Mouse (Mus musculus): ENCODE data around the gene Havcr2. TPM values are rescaled to one million over a fixed set of nuclear protein-coding genes. Genes with fewer than 3 reads are reported as not detected.

The Havcr2 gene
- polyA plus RNA-seq, 1 experiment from 2014 or later: 0.27 TPM

DNA sequence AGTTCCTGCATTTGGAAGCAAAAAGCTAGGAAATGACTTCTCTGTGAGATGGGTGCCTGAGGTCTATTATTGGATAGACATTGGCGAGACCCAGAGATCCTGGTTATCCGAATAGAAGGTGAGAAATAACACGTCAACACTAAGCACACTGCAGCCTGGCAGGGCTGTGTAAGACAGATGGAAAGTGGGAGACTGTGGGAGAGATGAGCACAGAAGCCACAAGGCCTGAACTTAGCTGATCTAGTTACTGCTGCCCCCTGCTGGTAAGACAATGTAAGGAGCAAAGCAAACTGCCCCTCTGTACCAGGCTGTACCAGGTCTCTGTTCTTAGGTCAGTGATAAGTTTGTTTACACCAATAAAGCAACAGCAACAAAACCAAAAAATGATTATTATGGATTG, 23.6 kb upstream of the Havcr2 start:
- Histone ChIP-seq H3K4me3 (ENCODE audit: low read depth, low read length) (no peak overlapping the region), H3K27me3 (ENCODE audit: control insufficient read depth, insufficient read depth, low read length) (no peaks in the 10 kb centered on the region), H3K4me1 (ENCODE audit: control insufficient read depth, insufficient read depth, low read length) (no peaks in the 10 kb centered on the region), H3K9me3 (ENCODE audit: control insufficient read depth, low read length) (no peaks in the 10 kb centered on the region), H3K9ac (replicated peaks; ENCODE audit: low read depth, low read length) (no peak overlapping the region), H3K36me3 (ENCODE audit: control insufficient read depth, insufficient read depth, low read length) (no peaks in the 10 kb centered on the region), H3K4me2 (ENCODE audit: low read depth, low read length) (no peak overlapping the region), H3K27ac (ENCODE audit: low read depth, low read length) (no peak overlapping the region)
- ATAC-seq (ENCODE audit: low read depth): peak; percentile 96
- 22% methylated on average over 3 of the region's 3 CpGs for WGBS

DNA sequence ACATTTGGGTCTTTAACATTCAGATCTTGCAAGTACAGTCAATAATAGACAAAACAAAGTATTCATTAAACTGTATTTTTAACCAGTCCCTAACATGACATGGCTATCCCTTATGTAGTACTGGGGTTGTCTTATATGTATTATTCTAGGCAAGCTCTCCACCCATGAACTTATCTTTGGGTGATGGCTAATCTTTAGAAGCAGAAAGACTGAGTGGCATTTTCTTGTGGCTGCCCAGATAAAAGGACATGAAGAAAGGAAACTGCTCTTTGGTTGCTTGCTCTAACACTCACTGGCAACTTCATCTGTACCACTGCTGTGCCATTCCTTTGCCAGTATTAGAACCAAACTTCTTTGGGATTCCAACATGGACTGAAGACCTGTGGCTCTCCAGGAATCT, 19.4 kb upstream of the Havcr2 start:
- Histone ChIP-seq H3K9ac (replicated peaks; ENCODE audit: low read depth, low read length) (no peak overlapping the region), H3K4me3 (ENCODE audit: low read depth, low read length) (no peak overlapping the region), H3K27me3 (ENCODE audit: control insufficient read depth, insufficient read depth, low read length) (no peaks in the 10 kb centered on the region), H3K4me1 (ENCODE audit: control insufficient read depth, insufficient read depth, low read length) (peaks cover 4% of the 10 kb centered on the region), H3K36me3 (ENCODE audit: control insufficient read depth, insufficient read depth, low read length) (no peaks in the 10 kb centered on the region), H3K27ac (ENCODE audit: low read depth, low read length) (no peak overlapping the region), H3K4me2 (ENCODE audit: low read depth, low read length) (no peak overlapping the region), H3K9me3 (ENCODE audit: control insufficient read depth, low read length) (no peaks in the 10 kb centered on the region)
- no peak for ATAC-seq (ENCODE audit: low read depth)

DNA sequence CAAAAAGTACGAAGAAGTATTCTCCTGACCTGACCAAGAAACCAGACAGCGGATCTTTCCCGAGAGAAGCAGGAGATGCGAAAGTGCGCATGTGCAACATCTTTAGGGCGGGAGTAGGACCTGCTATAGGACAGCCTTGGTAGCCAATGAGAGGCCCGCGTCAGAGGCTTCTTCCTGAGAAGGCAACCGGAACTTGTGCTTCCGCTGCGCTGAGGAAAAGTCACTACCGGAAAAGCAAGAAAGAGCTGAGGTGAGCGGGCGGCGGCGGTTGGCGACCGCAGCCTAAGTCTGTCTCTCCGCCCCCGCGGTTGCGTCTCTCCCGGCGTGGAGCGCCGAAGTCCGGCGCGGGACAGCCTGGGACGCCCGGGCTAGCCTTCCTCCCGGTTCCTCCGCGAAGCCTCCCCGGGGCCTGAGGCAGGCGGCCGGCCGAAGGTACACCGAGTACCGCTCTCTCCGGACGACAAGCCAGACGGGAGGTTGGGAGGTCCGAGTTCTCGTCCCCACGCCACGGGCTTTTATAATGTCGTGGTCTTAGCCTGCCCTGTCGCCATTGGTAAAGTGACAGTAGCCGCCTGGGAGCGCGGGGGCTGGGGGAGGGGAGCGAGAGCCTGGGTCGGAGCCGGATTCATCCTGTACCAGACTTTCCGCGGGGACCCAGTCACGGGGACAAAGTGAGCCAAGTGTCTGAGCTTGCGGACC, 17.8 kb upstream of the Havcr2 start, which contains the start of gene Med7:
Gene Med7, plus strand, starts transcription at position 166 of the 699 bp plus-strand sequence.
- Histone ChIP-seq H3K4me2 (ENCODE audit: low read depth, low read length) (peak within 1 kb of the TSS; percentile 91), H3K36me3 (ENCODE audit: control insufficient read depth, insufficient read depth, low read length) (peaks cover 3% of the 10 kb centered on the region; the same call in 1 of the 2 replicates), H3K27me3 (ENCODE audit: control insufficient read depth, insufficient read depth, low read length) (no peaks in the 10 kb centered on the region), H3K4me3 (ENCODE audit: low read depth, low read length) (peak within 1 kb of the TSS; percentile 96), H3K9ac (replicated peaks; ENCODE audit: low read depth, low read length) (peak within 1 kb of the TSS; percentile 85), H3K4me1 (ENCODE audit: control insufficient read depth, insufficient read depth, low read length) (peaks cover 4% of the 10 kb centered on the region), H3K9me3 (ENCODE audit: control insufficient read depth, low read length) (no peaks in the 10 kb centered on the region), H3K27ac (ENCODE audit: low read depth, low read length) (peak within 1 kb of the TSS; percentile 75)
- peak; percentile 100 for ATAC-seq (ENCODE audit: low read depth)
- WGBS: under 1% methylated on average over 59 of the region's 59 CpGs

DNA sequence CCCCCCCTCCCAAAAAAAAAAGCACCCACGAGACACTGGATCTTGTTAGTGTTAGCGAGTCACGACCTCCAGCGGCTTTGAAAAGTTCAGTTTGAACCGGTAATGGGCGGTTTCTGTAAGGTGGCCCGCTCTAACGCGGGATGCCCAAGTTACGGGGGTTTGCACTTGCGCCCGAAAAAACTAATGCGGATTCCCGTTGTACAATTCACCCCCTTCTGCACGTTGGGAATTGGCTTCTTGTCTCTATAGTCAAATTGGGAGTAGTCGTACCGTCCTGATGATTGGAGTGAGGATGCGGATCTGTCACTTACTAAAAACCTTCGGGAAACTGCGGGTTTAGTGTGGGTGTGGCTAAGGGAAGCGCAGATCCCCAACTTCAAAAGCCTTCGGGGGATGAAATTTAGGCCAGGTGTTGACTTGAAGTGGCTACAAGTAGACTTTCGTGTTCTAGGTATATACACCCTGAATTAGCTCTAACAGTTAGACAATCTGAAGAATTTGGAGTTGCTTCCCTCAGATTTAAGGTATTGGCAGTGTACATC, 17.2 kb upstream of the Havcr2 start:
- ATAC-seq (ENCODE audit: low read depth): peak; percentile 2; the same call in 1 of the 2 replicates
- Histone ChIP-seq H3K27ac (ENCODE audit: low read depth, low read length) (no peak overlapping the region; the same call in 1 of the 2 replicates), H3K27me3 (ENCODE audit: control insufficient read depth, insufficient read depth, low read length) (no peaks in the 10 kb centered on the region), H3K4me1 (ENCODE audit: control insufficient read depth, insufficient read depth, low read length) (peaks cover 4% of the 10 kb centered on the region), H3K9ac (replicated peaks; ENCODE audit: low read depth, low read length) (peak overlapping the region; percentile 85), H3K4me2 (ENCODE audit: low read depth, low read length) (peak overlapping the region; percentile 91), H3K9me3 (ENCODE audit: control insufficient read depth, low read length) (no peaks in the 10 kb centered on the region), H3K4me3 (ENCODE audit: low read depth, low read length) (peak overlapping the region; percentile 96), H3K36me3 (ENCODE audit: control insufficient read depth, insufficient read depth, low read length) (peaks cover 3% of the 10 kb centered on the region; the same call in 1 of the 2 replicates)
- WGBS: 2% methylated on average over 23 of the region's 23 CpGs

DNA sequence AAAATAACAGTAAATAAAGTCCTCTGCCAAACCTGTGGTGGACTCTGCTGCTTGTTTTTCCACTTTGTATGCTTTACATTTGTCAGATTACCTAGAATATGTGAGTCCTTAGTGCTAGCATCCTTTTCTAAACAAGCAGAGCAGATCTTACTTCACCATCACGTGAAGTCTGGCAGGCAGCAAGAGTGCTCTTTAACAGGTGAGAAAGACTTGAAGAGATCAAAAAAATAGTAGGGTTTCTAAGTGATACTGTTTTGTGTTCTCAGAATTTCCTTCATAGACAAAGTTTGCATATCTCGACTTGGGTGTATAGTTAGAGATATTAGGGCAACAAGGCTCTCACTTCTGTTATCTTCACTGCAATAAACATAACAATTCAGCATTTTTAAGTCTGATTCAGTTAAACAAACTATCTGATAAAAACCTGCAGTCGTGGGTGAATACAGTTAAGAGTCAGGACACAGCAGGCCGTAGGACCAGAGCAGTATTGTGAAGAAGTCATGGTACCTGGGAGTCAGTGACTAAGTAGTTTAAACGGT, 15.7 kb upstream of the Havcr2 start:
- Histone ChIP-seq H3K9me3 (ENCODE audit: control insufficient read depth, low read length) (no peaks in the 10 kb centered on the region), H3K4me3 (ENCODE audit: low read depth, low read length) (no peak overlapping the region), H3K4me1 (ENCODE audit: control insufficient read depth, insufficient read depth, low read length) (peaks cover 4% of the 10 kb centered on the region), H3K27me3 (ENCODE audit: control insufficient read depth, insufficient read depth, low read length) (no peaks in the 10 kb centered on the region), H3K9ac (replicated peaks; ENCODE audit: low read depth, low read length) (no peak overlapping the region), H3K4me2 (ENCODE audit: low read depth, low read length) (no peak overlapping the region), H3K36me3 (ENCODE audit: control insufficient read depth, insufficient read depth, low read length) (peaks cover 9% of the 10 kb centered on the region; the same call in 1 of the 2 replicates), H3K27ac (ENCODE audit: low read depth, low read length) (no peak overlapping the region)
- no peak for ATAC-seq (ENCODE audit: low read depth)
- WGBS: 93% methylated on average over 5 of the region's 5 CpGs

DNA sequence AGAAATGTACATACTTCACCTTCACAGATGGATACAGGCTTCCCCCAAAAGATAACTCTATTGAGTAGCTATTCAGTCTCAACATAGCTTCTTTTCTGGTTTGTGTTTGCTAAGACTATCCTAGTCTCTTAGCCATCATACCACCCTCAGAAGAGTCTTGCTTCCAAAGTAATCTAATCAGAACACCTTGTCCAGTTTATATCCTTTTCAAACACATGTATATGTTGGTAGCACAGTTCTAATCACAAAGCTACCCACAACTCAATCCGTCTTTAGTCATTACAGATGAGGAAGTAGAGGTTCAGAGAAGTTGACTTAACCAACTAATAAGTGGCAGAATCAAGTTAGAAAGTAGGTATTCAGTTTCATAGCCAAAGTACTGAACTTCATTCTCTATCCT, 13.0 kb upstream of the Havcr2 start:
- H3K4me1 ChIP-seq (ENCODE audit: control insufficient read depth, insufficient read depth, low read length): peaks cover 4% of the 10 kb centered on the region
- no peak overlapping the region for H3K4me2 ChIP-seq (ENCODE audit: low read depth, low read length)
- WGBS: 94% methylated on average over 1 of the region's 1 CpGs
- no peak overlapping the region for H3K27ac ChIP-seq (ENCODE audit: low read depth, low read length)
- no peaks in the 10 kb centered on the region for H3K27me3 ChIP-seq (ENCODE audit: control insufficient read depth, insufficient read depth, low read length)
- no peak overlapping the region for H3K4me3 ChIP-seq (ENCODE audit: low read depth, low read length)
- no peak overlapping the region for H3K9ac ChIP-seq (replicated peaks; ENCODE audit: low read depth, low read length)
- no peaks in the 10 kb centered on the region for H3K9me3 ChIP-seq (ENCODE audit: control insufficient read depth, low read length)
- ATAC-seq (ENCODE audit: low read depth): no peak
- peaks cover 9% of the 10 kb centered on the region; the same call in 1 of the 2 replicates for H3K36me3 ChIP-seq (ENCODE audit: control insufficient read depth, insufficient read depth, low read length)

DNA sequence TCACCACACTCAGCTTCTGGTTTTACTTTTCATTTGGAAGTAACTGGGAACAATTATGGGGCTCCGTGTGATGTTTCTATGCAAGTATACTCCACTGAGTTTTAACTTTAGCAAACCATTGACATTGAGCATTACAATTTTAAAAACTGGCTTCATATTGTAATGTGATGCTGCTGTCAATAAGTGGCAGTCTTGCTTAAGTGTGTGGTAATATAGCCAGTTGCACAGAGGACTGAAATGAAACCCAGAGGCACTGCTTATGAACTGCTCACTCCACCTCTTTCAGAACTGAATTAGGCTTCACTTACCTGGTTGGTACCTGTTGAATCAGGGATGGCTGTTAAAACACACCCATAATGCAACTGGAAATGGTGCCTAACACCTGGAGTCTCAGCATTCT, 11.6 kb upstream of the Havcr2 start:
- Histone ChIP-seq H3K36me3 (ENCODE audit: control insufficient read depth, insufficient read depth, low read length) (peaks cover 9% of the 10 kb centered on the region; the same call in 1 of the 2 replicates), H3K4me3 (ENCODE audit: low read depth, low read length) (no peak overlapping the region), H3K4me2 (ENCODE audit: low read depth, low read length) (no peak overlapping the region), H3K4me1 (ENCODE audit: control insufficient read depth, insufficient read depth, low read length) (no peaks in the 10 kb centered on the region), H3K27ac (ENCODE audit: low read depth, low read length) (no peak overlapping the region), H3K9ac (replicated peaks; ENCODE audit: low read depth, low read length) (no peak overlapping the region), H3K27me3 (ENCODE audit: control insufficient read depth, insufficient read depth, low read length) (no peaks in the 10 kb centered on the region), H3K9me3 (ENCODE audit: control insufficient read depth, low read length) (no peaks in the 10 kb centered on the region)
- no peak for ATAC-seq (ENCODE audit: low read depth)
- 100% methylated on average over 1 of the region's 1 CpGs for WGBS

DNA sequence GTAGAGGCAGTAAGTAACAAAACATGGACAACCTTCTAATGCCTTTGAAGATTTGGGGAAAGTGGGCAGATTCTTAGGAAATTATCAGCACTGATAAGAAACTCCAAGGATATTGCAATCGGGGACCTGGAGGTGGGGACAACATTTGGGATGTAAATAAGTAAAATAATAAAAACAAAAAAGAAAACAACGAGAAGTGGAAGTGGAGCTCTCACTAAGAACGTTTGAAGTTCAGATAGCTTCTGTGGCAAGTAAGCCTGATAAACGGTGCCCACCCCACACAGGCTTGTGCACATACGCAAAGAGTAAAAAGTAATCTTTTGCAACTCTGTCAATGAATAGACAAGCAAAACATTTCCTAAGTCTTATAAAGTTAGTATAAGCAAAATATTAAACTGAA, 10.8 kb upstream of the Havcr2 start:
- WGBS: 95% methylated on average over 5 of the region's 5 CpGs
- Histone ChIP-seq H3K27ac (ENCODE audit: low read depth, low read length) (no peak overlapping the region), H3K4me3 (ENCODE audit: low read depth, low read length) (no peak overlapping the region), H3K36me3 (ENCODE audit: control insufficient read depth, insufficient read depth, low read length) (peaks cover 9% of the 10 kb centered on the region; the same call in 1 of the 2 replicates), H3K9me3 (ENCODE audit: control insufficient read depth, low read length) (no peaks in the 10 kb centered on the region), H3K27me3 (ENCODE audit: control insufficient read depth, insufficient read depth, low read length) (no peaks in the 10 kb centered on the region), H3K9ac (replicated peaks; ENCODE audit: low read depth, low read length) (no peak overlapping the region), H3K4me1 (ENCODE audit: control insufficient read depth, insufficient read depth, low read length) (no peaks in the 10 kb centered on the region), H3K4me2 (ENCODE audit: low read depth, low read length) (no peak overlapping the region)
- no peak for ATAC-seq (ENCODE audit: low read depth)

DNA sequence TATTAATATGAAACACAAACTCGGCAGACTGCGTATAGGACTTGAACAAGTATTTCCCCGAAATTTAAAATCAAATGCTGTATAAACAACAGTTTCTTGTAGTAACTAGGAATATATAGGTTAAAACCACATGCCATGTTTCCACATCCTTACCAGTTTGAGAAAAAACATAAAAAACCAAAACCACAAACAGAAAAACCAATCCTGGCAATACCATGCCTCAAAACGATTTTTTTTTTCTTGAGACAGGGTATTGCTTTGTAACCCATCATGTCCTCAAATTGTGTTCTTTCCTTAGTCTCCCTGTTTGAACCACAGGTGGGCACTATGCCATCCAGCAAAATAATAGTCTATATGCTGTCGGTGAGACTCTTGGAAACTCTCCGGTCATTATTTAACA, 8.6 kb upstream of the Havcr2 start:
- H3K9ac ChIP-seq (replicated peaks; ENCODE audit: low read depth, low read length): no peak overlapping the region
- H3K4me2 ChIP-seq (ENCODE audit: low read depth, low read length): no peak overlapping the region
- no peaks in the 10 kb centered on the region for H3K4me1 ChIP-seq (ENCODE audit: control insufficient read depth, insufficient read depth, low read length)
- WGBS: 94% methylated on average over 6 of the region's 6 CpGs
- 0 out of 2 replicates have a peak, but pooled peaks cover 6% of the 10 kb centered on the region for H3K36me3 ChIP-seq (ENCODE audit: control insufficient read depth, insufficient read depth, low read length)
- no peaks in the 10 kb centered on the region for H3K27me3 ChIP-seq (ENCODE audit: control insufficient read depth, insufficient read depth, low read length)
- H3K4me3 ChIP-seq (ENCODE audit: low read depth, low read length): no peak overlapping the region
- ATAC-seq (ENCODE audit: low read depth): no peak
- no peak overlapping the region for H3K27ac ChIP-seq (ENCODE audit: low read depth, low read length)
- no peaks in the 10 kb centered on the region for H3K9me3 ChIP-seq (ENCODE audit: control insufficient read depth, low read length)

All from neural tube, embryonic 14.5 days (tissue).